Mouse (Mus musculus): ENCODE data around the gene Lmx1a. TPM values are rescaled to one million over a fixed set of nuclear protein-coding genes. Genes with fewer than 3 reads are reported as not detected.

Lmx1a gene
- polyA plus RNA-seq, 1 experiment from 2014 or later, result 0.44 TPM

DNA sequence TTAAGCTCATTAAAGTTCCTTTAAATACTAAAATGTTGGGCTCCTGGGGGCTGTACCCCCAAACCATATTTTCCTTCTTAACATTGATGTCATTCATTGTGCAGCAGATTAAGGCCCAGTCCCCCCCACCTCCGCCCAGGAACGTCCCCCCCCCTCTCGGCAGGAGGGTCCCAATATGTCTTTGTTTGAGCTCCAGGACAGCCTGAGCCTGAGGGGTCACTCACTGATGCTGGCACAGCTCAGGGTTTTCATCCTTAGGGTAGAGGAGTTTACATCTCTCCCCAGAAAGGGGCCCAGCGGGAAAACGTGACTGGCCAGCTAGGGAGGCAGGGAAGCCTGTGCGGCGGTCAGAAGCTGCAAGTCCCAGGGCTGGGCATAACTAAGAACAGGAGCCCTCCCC is 11.2 kb downstream of the Lmx1a start:
- no peak overlapping the region for H3K4me3 ChIP-seq (replicated peaks)
- no peak overlapping the region for H3K9ac ChIP-seq
- peaks cover 15% of the 10 kb centered on the region for H3K27me3 ChIP-seq (replicated peaks)
- H3K4me1 ChIP-seq (replicated peaks), result no peaks in the 10 kb centered on the region
- no peak for ATAC-seq
- no peaks in the 10 kb centered on the region for H3K36me3 ChIP-seq
- H3K27ac ChIP-seq, result no peak overlapping the region
- no peaks in the 10 kb centered on the region for H3K9me3 ChIP-seq
- H3K4me2 ChIP-seq (replicated peaks), result no peak overlapping the region
- 25% methylated on average over 7 of the region's 7 CpGs for WGBS

DNA sequence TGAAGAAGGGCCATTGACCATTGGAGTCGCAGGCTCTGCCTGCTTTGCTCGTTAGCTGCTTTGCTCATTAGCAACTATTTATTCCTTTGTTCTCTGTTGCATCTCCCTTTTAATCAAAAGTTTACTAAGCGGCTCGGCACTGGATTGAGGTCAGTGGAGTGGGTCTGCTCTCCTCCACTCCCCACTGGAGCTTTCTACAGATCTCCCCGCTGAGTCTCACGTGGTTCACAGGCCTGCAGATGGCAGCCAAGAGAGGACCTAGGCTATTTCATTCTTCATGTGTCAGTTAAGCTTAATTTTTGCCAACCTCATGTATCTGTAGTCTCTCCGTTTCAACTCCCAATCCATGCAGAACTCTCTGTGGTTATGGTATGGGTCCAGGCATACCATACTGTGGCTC is 16.5 kb downstream of the Lmx1a start:
- ATAC-seq, result no peak
- WGBS, result 80% methylated on average over 7 of the region's 7 CpGs

DNA sequence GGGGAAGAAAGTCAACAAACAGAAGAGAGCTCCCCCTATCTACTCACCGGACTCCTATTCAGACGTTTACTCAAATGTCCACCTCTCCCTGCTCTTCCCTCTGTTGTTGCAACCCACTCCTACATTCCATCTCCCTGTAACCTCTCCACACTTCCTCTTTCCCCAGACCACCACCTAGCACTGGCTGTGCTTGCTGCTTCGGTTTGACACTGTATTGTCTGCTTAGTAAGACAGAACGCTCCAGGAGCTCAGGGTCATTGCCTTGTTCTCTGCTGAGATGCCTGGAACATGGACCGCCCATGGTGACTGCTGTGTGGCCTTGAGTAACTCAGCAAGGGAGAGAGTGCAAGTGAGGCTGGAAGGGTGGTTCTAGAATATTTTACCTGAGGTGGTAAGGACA is 19.7 kb downstream of the Lmx1a start:
- H3K4me1 ChIP-seq (replicated peaks), result no peaks in the 10 kb centered on the region
- whole genome bisulfite sequencing, result 52% methylated on average over 5 of the region's 5 CpGs
- no peak for ATAC-seq
- H3K4me3 ChIP-seq (replicated peaks), result no peak overlapping the region
- no peak overlapping the region for H3K27ac ChIP-seq
- no peaks in the 10 kb centered on the region for H3K36me3 ChIP-seq
- no peak overlapping the region for H3K9ac ChIP-seq
- no peaks in the 10 kb centered on the region for H3K9me3 ChIP-seq
- 0 out of 2 replicates have a peak, but pooled peaks cover 2% of the 10 kb centered on the region for H3K27me3 ChIP-seq (replicated peaks)
- no peak overlapping the region for H3K4me2 ChIP-seq (replicated peaks)

More for the DNA sequence above, 16.5 kb downstream of the Lmx1a start:
- Histone ChIP-seq H3K4me3 (replicated peaks) (no peak overlapping the region), H3K9ac (no peak overlapping the region), H3K9me3 (no peaks in the 10 kb centered on the region), H3K4me1 (replicated peaks) (no peaks in the 10 kb centered on the region), H3K4me2 (replicated peaks) (no peak overlapping the region), H3K27ac (no peak overlapping the region), H3K36me3 (no peaks in the 10 kb centered on the region), H3K27me3 (replicated peaks) (0 out of 2 replicates have a peak, but pooled peaks cover 2% of the 10 kb centered on the region)

DNA sequence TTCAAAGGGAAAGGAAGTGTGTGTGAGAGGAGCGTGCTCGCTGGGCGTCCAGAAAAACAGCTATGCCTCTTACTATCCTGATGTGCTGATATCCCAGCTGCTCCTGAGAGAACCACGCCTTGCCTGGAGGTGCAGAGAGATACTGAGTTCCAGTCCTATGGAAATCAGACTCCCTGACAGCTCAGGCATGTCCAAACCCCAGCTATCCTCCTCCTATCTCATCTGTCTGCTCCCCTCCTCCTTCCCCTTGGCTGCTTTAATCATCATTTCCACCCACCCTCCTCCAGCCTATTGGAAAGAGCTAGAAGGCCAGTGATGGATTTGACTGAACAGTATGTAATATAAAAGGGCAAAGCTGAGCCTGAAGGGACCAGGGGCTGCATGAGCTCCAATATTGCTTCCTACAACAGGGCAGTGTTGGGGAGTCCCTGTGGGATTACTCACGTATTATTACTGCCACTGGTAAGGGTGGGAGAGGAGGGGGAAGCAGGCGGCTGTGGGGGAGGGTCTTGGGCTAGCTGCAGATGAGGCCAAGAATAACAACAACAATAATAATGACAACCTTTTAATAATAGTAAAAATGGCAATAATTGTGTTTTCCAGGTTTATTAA is 26.8 kb downstream of the Lmx1a start:
- ATAC-seq, result no peak
- WGBS, result 62% methylated on average over 6 of the region's 6 CpGs
- H3K36me3 ChIP-seq, result no peaks in the 10 kb centered on the region

DNA sequence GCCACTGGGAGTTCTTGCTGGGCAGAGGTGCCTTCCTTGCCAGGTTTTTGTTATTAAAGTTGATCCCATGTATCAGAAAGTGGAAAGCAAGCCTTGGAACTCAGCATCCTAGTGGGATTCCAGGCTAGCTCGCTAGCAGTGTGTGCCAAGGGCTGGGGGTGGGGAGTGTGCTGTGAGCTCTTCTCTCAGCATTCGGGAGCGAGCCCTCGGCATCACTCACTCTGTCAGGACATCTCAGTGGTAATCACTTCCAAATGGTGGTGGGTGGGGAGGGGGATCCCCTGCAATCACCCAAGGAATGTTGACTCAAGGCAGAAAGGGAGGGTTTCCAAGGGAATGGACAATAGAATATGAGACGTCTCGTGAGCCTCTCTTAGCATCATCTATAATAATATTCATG is 45.4 kb downstream of the Lmx1a start:
- no peak overlapping the region for H3K9ac ChIP-seq
- no peak overlapping the region for H3K27ac ChIP-seq
- no peak for ATAC-seq
- H3K4me2 ChIP-seq (replicated peaks), result no peak overlapping the region
- no peak overlapping the region for H3K4me3 ChIP-seq (replicated peaks)
- no peaks in the 10 kb centered on the region for H3K9me3 ChIP-seq
- whole genome bisulfite sequencing, result 11% methylated on average over 6 of the region's 6 CpGs
- H3K27me3 ChIP-seq (replicated peaks), result no peaks in the 10 kb centered on the region
- no peaks in the 10 kb centered on the region for H3K4me1 ChIP-seq (replicated peaks)
- H3K36me3 ChIP-seq, result no peaks in the 10 kb centered on the region

More for the DNA sequence above, 26.8 kb downstream of the Lmx1a start:
- Histone ChIP-seq H3K9me3 (no peaks in the 10 kb centered on the region), H3K4me2 (replicated peaks) (no peak overlapping the region), H3K9ac (no peak overlapping the region), H3K4me1 (replicated peaks) (no peaks in the 10 kb centered on the region), H3K4me3 (replicated peaks) (no peak overlapping the region), H3K27ac (no peak overlapping the region), H3K27me3 (replicated peaks) (no peaks in the 10 kb centered on the region)

DNA sequence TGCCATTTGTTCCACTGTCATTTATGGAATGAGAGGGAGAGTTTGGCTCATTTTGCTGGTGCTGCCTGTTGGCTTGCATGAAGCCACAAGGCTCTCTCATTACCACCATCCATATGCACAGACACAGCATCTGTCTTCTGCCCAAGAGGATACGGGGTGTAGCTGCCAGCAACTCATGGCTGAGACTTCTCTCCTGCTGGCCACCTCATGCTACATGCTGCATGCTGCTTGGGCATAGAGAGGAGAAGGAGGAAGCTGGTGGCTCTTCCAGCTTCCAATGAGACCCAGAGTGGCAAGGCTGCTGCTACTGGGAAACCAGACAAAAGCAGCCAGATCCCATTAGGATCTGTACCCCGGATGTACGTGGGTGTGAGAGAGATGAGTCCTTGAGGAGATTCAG is 47.8 kb downstream of the Lmx1a start:
- H3K4me3 ChIP-seq (replicated peaks), result no peak overlapping the region
- H3K4me1 ChIP-seq (replicated peaks), result no peaks in the 10 kb centered on the region
- H3K4me2 ChIP-seq (replicated peaks), result no peak overlapping the region
- ATAC-seq, result no peak
- H3K27ac ChIP-seq, result no peak overlapping the region
- H3K27me3 ChIP-seq (replicated peaks), result no peaks in the 10 kb centered on the region
- no peaks in the 10 kb centered on the region for H3K9me3 ChIP-seq
- H3K9ac ChIP-seq, result no peak overlapping the region
- no peaks in the 10 kb centered on the region for H3K36me3 ChIP-seq
- WGBS, result 78% methylated on average over 3 of the region's 3 CpGs

DNA sequence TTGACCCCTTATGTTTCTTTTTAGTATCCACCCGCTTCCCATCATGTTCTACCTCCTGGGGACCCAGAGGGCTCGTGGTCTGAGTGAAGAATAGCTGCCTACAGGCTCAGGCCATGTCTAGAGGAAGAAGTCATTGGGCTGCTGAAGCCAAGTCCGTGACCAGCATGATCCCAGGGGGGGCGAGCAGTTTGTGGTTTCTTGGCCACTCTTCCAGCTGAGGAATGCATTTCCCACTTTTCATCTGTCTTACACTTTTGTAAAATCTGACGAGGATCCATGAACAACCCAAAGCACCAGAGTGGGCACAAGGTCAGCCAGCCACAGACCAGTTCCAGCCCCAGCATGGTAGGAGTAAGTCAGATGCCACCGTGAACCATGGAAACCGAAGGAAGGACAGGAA is 50.2 kb downstream of the Lmx1a start:
- Histone ChIP-seq H3K9ac (no peak overlapping the region), H3K4me1 (replicated peaks) (no peaks in the 10 kb centered on the region), H3K27me3 (replicated peaks) (no peaks in the 10 kb centered on the region), H3K36me3 (no peaks in the 10 kb centered on the region), H3K4me2 (replicated peaks) (no peak overlapping the region), H3K4me3 (replicated peaks) (no peak overlapping the region), H3K27ac (no peak overlapping the region), H3K9me3 (no peaks in the 10 kb centered on the region)
- WGBS, result 81% methylated on average over 7 of the region's 7 CpGs
- no peak for ATAC-seq

DNA sequence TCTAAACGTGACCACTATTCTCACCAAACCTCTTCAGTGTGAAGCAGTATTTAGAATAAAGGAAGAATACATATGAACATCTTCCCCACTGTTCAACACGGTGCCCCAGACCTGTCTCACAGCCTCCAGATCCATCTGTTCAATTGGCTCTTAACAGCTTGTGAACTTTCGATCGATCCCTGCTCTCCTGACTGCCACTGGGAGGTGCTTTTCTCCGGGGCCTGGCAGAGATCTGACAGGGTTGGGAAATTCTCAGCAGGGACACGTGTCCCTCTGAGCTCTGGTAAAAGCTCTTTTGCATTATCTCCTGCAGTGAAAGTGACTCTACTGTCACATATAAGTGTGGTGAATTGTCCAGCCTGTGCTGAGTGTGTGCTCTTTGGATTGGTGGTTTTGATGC is 57.6 kb downstream of the Lmx1a start:
- no peaks in the 10 kb centered on the region for H3K36me3 ChIP-seq
- H3K4me3 ChIP-seq (replicated peaks), result no peak overlapping the region
- no peak overlapping the region for H3K27ac ChIP-seq
- H3K4me2 ChIP-seq (replicated peaks), result no peak overlapping the region
- H3K27me3 ChIP-seq (replicated peaks), result no peaks in the 10 kb centered on the region
- H3K4me1 ChIP-seq (replicated peaks), result no peaks in the 10 kb centered on the region
- WGBS, result 41% methylated on average over 6 of the region's 6 CpGs
- H3K9me3 ChIP-seq, result no peaks in the 10 kb centered on the region
- H3K9ac ChIP-seq, result no peak overlapping the region
- ATAC-seq, result no peak

DNA sequence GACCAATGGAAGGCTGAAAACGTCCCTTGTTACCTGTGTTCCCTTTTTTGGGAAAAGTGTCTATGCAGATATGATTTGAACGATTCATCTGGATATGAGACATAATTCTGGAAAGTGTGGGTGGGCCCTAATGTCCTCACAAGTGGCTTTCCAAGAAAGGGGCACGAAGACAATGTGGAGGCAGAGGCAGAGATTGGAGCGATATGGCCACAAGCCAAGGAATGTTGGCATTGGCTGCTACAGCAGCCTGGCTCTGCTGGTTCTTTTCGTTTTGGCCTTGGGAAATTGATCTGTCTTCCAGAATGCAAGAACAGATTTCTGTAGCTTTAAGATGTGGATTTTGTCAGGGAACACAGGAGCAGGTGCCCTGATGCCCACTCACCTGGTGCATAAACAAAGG is 63.6 kb downstream of the Lmx1a start:
- no peak for ATAC-seq
- 75% methylated on average over 5 of the region's 5 CpGs for WGBS
- no peaks in the 10 kb centered on the region for H3K4me1 ChIP-seq (replicated peaks)
- no peak overlapping the region for H3K4me3 ChIP-seq (replicated peaks)
- H3K27ac ChIP-seq, result no peak overlapping the region
- H3K36me3 ChIP-seq, result no peaks in the 10 kb centered on the region
- H3K9me3 ChIP-seq, result no peaks in the 10 kb centered on the region
- no peaks in the 10 kb centered on the region for H3K27me3 ChIP-seq (replicated peaks)
- H3K9ac ChIP-seq, result no peak overlapping the region
- H3K4me2 ChIP-seq (replicated peaks), result no peak overlapping the region

DNA sequence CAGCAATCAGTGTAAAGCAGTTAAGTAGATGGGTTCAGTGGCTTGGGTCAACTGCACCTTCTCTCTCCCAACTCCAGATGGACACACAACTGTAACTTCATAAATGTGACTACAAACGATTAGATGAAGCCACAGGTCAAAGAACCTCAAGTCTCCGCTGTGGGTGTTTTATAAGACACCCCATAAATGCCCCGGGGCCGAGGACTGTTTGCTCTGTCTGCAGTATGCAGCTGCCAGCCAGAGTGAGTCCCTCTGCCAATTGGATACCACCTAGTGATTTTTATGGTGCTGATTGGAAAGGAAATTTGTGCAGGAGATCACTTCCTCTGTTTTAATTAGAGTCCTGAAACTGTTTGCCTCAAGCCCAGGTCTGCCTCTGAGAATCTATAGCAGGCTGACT is 65.0 kb downstream of the Lmx1a start:
- Histone ChIP-seq H3K27me3 (replicated peaks) (no peaks in the 10 kb centered on the region), H3K4me3 (replicated peaks) (no peak overlapping the region), H3K4me2 (replicated peaks) (no peak overlapping the region), H3K36me3 (no peaks in the 10 kb centered on the region), H3K27ac (no peak overlapping the region), H3K9ac (no peak overlapping the region), H3K4me1 (replicated peaks) (no peaks in the 10 kb centered on the region), H3K9me3 (no peaks in the 10 kb centered on the region)
- ATAC-seq, result no peak
- WGBS, result 63% methylated on average over 4 of the region's 4 CpGs

DNA sequence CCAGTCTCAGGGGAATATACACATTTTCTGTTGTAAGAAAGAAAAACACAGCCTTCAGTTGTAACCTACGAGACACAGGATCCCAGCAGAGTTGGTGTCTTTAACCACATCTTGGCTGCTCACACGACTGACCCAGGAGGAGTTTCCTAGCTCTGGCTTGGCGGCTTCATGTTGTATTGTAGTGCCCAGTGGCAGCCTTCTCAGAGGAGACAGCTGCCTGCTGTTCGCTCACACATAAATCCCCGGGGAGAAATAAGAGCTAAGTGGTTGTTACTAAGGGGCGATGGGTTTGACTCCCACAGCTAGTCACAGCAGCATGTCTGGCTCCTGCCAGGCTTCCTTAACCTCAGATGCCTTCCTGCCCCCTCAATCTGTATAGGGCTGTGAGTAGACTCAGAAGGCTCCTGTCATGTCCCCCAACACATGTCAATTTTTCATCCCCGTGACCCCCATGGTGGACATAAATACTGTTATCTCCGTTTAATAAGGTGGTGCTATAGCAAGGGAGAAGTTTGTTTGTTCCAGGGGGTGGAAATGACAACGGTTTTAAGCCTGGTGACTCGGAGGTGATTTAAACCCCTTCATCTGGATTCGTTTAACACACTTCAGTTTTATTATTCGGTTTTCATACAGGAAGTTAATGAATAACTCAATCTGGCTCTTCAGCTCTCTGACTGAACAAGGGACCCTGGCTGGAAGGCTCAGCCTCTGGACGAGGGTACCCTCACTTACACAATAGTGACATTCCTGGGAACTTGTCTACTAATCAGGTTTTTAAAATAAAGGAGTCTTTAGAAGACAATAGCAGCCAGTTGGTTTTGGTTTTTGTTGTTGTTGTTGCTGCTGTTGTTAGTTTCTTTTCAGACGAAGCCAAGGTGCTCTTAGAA is 65.8 kb downstream of the Lmx1a start:
- Histone ChIP-seq H3K4me3 (replicated peaks) (no peak overlapping the region), H3K27ac (no peak overlapping the region), H3K9ac (no peak overlapping the region), H3K4me1 (replicated peaks) (no peaks in the 10 kb centered on the region), H3K27me3 (replicated peaks) (no peaks in the 10 kb centered on the region), H3K36me3 (no peaks in the 10 kb centered on the region), H3K9me3 (no peaks in the 10 kb centered on the region), H3K4me2 (replicated peaks) (no peak overlapping the region)
- peak; percentile 81 for ATAC-seq
- WGBS, result 22% methylated on average over 14 of the region's 14 CpGs

DNA sequence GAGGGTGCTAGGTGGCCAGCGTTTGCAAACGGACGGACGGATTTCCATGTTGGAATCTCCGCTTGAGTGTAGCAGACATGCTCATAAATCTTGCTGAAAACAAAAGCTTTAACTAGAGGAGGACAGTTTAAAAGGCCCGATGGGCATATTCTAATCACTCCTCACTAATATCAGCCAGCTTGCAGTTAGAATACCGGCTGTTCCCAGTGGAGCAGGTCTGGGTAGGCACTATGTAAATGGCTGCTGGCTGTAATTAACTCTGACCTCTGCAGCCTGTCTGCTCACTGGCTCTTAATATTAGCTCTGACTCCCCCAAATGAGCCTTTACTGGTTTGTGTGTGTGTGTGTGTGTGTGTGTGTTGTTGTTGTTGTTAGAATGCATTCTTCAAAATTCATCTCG is 69.2 kb downstream of the Lmx1a start:
- Histone ChIP-seq H3K36me3 (no peaks in the 10 kb centered on the region), H3K27ac (no peak overlapping the region), H3K27me3 (replicated peaks) (no peaks in the 10 kb centered on the region; the same call in 1 of the 2 replicates), H3K4me1 (replicated peaks) (no peaks in the 10 kb centered on the region), H3K4me3 (replicated peaks) (no peak overlapping the region), H3K4me2 (replicated peaks) (no peak overlapping the region), H3K9ac (no peak overlapping the region), H3K9me3 (no peaks in the 10 kb centered on the region)
- no peak for ATAC-seq
- WGBS, result 52% methylated on average over 8 of the region's 8 CpGs

DNA sequence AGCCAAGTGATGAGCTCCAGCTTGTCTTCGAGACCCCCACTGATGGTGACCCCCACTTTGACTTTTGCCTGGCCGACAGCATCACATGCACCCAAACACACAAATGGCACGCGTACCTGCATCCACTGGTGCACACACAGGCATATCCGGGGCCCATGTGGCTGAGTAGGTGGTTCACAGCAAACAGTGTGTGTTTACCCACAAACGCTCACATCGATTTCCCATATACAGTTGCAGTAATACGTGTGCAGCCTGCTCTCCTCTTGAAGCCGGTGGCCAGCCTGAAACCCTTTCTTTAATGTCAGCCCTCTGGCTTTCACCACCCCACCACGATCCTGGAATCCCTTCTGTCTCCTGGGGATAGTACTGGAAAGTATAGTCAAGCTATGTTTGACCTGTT is 71.3 kb downstream of the Lmx1a start:
- Histone ChIP-seq H3K27ac (no peak overlapping the region), H3K4me1 (replicated peaks) (no peaks in the 10 kb centered on the region), H3K4me3 (replicated peaks) (no peak overlapping the region), H3K9me3 (no peaks in the 10 kb centered on the region), H3K9ac (no peak overlapping the region), H3K36me3 (no peaks in the 10 kb centered on the region), H3K27me3 (replicated peaks) (no peaks in the 10 kb centered on the region; the same call in 1 of the 2 replicates), H3K4me2 (replicated peaks) (no peak overlapping the region)
- no peak for ATAC-seq
- WGBS, result 87% methylated on average over 10 of the region's 10 CpGs
